Mouse (Mus musculus) limb, embryonic 12.5 days (tissue): ENCODE data around the gene Inpp5a. TPM values are rescaled to one million over a fixed set of nuclear protein-coding genes. Genes with fewer than 3 reads are reported as not detected.

Experiments used
- ATAC-seq: fragments of 200-750 bp; cut with Nextera tagmentation; 2 replicates; pipeline ENCODE4 v1.8.0; 2017; ENCODE audit warnings: low read depth, moderate TSS enrichment; ENCODE audit not compliant: insufficient number of reproducible peaks, insufficient read depth, low FRiP score, low TSS enrichment
- H3K27ac ChIP-seq: fragments of 300-500 bp; sonication (generic); 2 replicates; pipeline ENCODE4 v1.5.1; 2016; ENCODE audit warnings: mild to moderate bottlenecking, moderate library complexity
- H3K27me3 ChIP-seq: fragments of 300-500 bp; sonication (generic); 2 replicates; pipeline ENCODE4 v1.6.1; 2016; ENCODE audit warnings: mild to moderate bottlenecking, moderate library complexity
- H3K36me3 ChIP-seq: fragments of 300-500 bp; sonication (generic); 2 replicates; pipeline ENCODE4 v1.6.1; 2016; ENCODE audit warnings: mild to moderate bottlenecking, moderate library complexity
- H3K4me1 ChIP-seq: fragments of 300-500 bp; sonication (generic); replicated peaks from 2 replicates; pipeline ENCODE4 v1.6.1; 2016
- H3K4me2 ChIP-seq: fragments of 300-500 bp; sonication (generic); 2 replicates; pipeline ENCODE4 v1.6.1; 2016; ENCODE audit warnings: mild to moderate bottlenecking, moderate library complexity
- H3K4me3 ChIP-seq: fragments of 300-500 bp; sonication (generic); replicated peaks from 2 replicates; pipeline ENCODE4 v1.5.1; 2016; ENCODE audit warnings: mild to moderate bottlenecking
- H3K9ac ChIP-seq: fragments of 300-500 bp; sonication (generic); replicated peaks from 2 replicates; pipeline ENCODE4 v1.6.1; 2016; ENCODE audit warnings: mild to moderate bottlenecking, moderate library complexity
- H3K9me3 ChIP-seq: fragments of 300-500 bp; sonication (generic); 2 replicates; pipeline ENCODE4 v1.6.1; 2016; ENCODE audit warnings: mild to moderate bottlenecking, moderate library complexity
- WGBS: fragments of 180-500 bp; shearing (Covaris S2); methylation state at CpG from one replicate; pipeline ENCODE4 v1.1.7; 2016; 5-methylcytosine and 5-hydroxymethylcytosine counted together
- polyA plus RNA-seq: library from polyadenylated mRNA; unstranded; fragments of >200 nt; fragmentation: Nextera tagmentation; extraction: Ambion mirVana; gene quantifications from 2 replicates; pipeline ENCODE4 v1.2.1, GENCODE M21; 2016

The Inpp5a gene
- polyA plus RNA-seq, 1 experiment from 2014 or later, result 26.8 TPM

- H3K36me3 ChIP-seq, result peaks cover 4% of the 10 kb centered on the region; the same call in 1 of the 2 replicates
- no peak overlapping the region for H3K4me2 ChIP-seq
- ATAC-seq, result peak; percentile 80
- H3K27me3 ChIP-seq, result no peaks in the 10 kb centered on the region
- WGBS, result 37% methylated on average over 13 of the region's 13 CpGs
- peaks cover 33% of the 10 kb centered on the region for H3K4me1 ChIP-seq
- H3K27ac ChIP-seq, result peak overlapping the region; percentile 46
- no peak overlapping the region for H3K4me3 ChIP-seq
- no peaks in the 10 kb centered on the region for H3K9me3 ChIP-seq
- no peak overlapping the region for H3K9ac ChIP-seq
Observed at GRCm38 (mm10) chr7:139515959-139516660, 127.2 kb downstream of the Inpp5a start.

GRCm38 (mm10) chr7:139516661-139517016 is 127.7 kb downstream of the Inpp5a start:
- peak overlapping the region; percentile 46; the same call in 1 of the 2 replicates for H3K27ac ChIP-seq
- H3K27me3 ChIP-seq, result no peaks in the 10 kb centered on the region
- H3K4me1 ChIP-seq, result peaks cover 33% of the 10 kb centered on the region
- H3K36me3 ChIP-seq, result peaks cover 4% of the 10 kb centered on the region; the same call in 1 of the 2 replicates
- H3K4me3 ChIP-seq, result no peak overlapping the region
- H3K4me2 ChIP-seq, result no peak overlapping the region
- no peak for ATAC-seq
- H3K9ac ChIP-seq, result no peak overlapping the region
- 86% methylated on average over 5 of the region's 5 CpGs for WGBS
- H3K9me3 ChIP-seq, result no peaks in the 10 kb centered on the region

GRCm38 (mm10) chr7:139518352-139518751 is 129.4 kb downstream of the Inpp5a start:
- H3K27ac ChIP-seq, result no peak overlapping the region
- peaks cover 4% of the 10 kb centered on the region; the same call in 1 of the 2 replicates for H3K36me3 ChIP-seq
- no peak for ATAC-seq
- no peak overlapping the region for H3K9ac ChIP-seq
- 73% methylated on average over 3 of the region's 3 CpGs for WGBS
- no peak overlapping the region for H3K4me3 ChIP-seq
- peaks cover 33% of the 10 kb centered on the region for H3K4me1 ChIP-seq
- no peaks in the 10 kb centered on the region for H3K9me3 ChIP-seq
- H3K4me2 ChIP-seq, result no peak overlapping the region
- no peaks in the 10 kb centered on the region for H3K27me3 ChIP-seq

- Histone ChIP-seq H3K36me3 (peaks cover 37% of the 10 kb centered on the region), H3K27ac (no peak overlapping the region), H3K27me3 (no peaks in the 10 kb centered on the region), H3K9ac (no peak overlapping the region), H3K4me3 (no peak overlapping the region), H3K9me3 (no peaks in the 10 kb centered on the region), H3K4me1 (0 out of 2 replicates have a peak, but pooled peaks cover 4% of the 10 kb centered on the region), H3K4me2 (no peak overlapping the region)
- no peak for ATAC-seq
- WGBS, result 28% methylated on average over 15 of the region's 15 CpGs
Observed at GRCm38 (mm10) chr7:139528309-139529076, 139.6 kb downstream of the Inpp5a start.

- Histone ChIP-seq H3K4me3 (no peak overlapping the region), H3K27ac (no peak overlapping the region), H3K4me1 (0 out of 2 replicates have a peak, but pooled peaks cover 4% of the 10 kb centered on the region), H3K27me3 (no peaks in the 10 kb centered on the region), H3K9me3 (no peaks in the 10 kb centered on the region), H3K9ac (no peak overlapping the region), H3K4me2 (no peak overlapping the region), H3K36me3 (peaks cover 31% of the 10 kb centered on the region)
- no peak for ATAC-seq
Observed at GRCm38 (mm10) chr7:139529208-139529607, 140.3 kb downstream of the Inpp5a start.

GRCm38 (mm10) chr7:139530591-139531427 is 141.9 kb downstream of the Inpp5a start:
- Histone ChIP-seq H3K9me3 (no peaks in the 10 kb centered on the region), H3K4me1 (0 out of 2 replicates have a peak, but pooled peaks cover 4% of the 10 kb centered on the region), H3K27me3 (no peaks in the 10 kb centered on the region), H3K36me3 (peaks cover 24% of the 10 kb centered on the region), H3K9ac (no peak overlapping the region), H3K27ac (no peak overlapping the region), H3K4me2 (no peak overlapping the region), H3K4me3 (no peak overlapping the region)
- no peak for ATAC-seq
- WGBS, result 40% methylated on average over 16 of the region's 16 CpGs

- no peak overlapping the region for H3K4me3 ChIP-seq
- WGBS, result 78% methylated on average over 4 of the region's 4 CpGs
- no peak overlapping the region for H3K9ac ChIP-seq
- no peaks in the 10 kb centered on the region for H3K9me3 ChIP-seq
- 0 out of 2 replicates have a peak, but pooled peaks cover 4% of the 10 kb centered on the region for H3K4me1 ChIP-seq
- no peak for ATAC-seq
- H3K36me3 ChIP-seq, result peaks cover 18% of the 10 kb centered on the region
- no peak overlapping the region for H3K27ac ChIP-seq
- no peak overlapping the region for H3K4me2 ChIP-seq
- H3K27me3 ChIP-seq, result no peaks in the 10 kb centered on the region
Observed at GRCm38 (mm10) chr7:139531428-139531801, 142.5 kb downstream of the Inpp5a start.

- Histone ChIP-seq H3K4me1 (no peaks in the 10 kb centered on the region), H3K27me3 (no peaks in the 10 kb centered on the region), H3K27ac (no peak overlapping the region), H3K9ac (no peak overlapping the region), H3K4me3 (no peak overlapping the region), H3K36me3 (peaks cover 4% of the 10 kb centered on the region; the same call in 1 of the 2 replicates), H3K9me3 (no peaks in the 10 kb centered on the region), H3K4me2 (no peak overlapping the region)
- 66% methylated on average over 5 of the region's 5 CpGs for WGBS
- ATAC-seq, result no peak
Observed at GRCm38 (mm10) chr7:139536331-139536730, 147.4 kb downstream of the Inpp5a start.

GRCm38 (mm10) chr7:139536831-139537230 is 147.9 kb downstream of the Inpp5a start:
- 96% methylated on average over 2 of the region's 2 CpGs for WGBS
- H3K27me3 ChIP-seq, result no peaks in the 10 kb centered on the region

GRCm38 (mm10) chr7:139537831-139538230 is 148.9 kb downstream of the Inpp5a start:
- Histone ChIP-seq H3K4me3 (no peak overlapping the region), H3K9me3 (no peaks in the 10 kb centered on the region), H3K4me1 (no peaks in the 10 kb centered on the region), H3K27ac (no peak overlapping the region), H3K36me3 (peaks cover 9% of the 10 kb centered on the region; the same call in 1 of the 2 replicates), H3K4me2 (no peak overlapping the region), H3K9ac (no peak overlapping the region), H3K27me3 (no peaks in the 10 kb centered on the region)
- 92% methylated on average over 9 of the region's 9 CpGs for WGBS
- ATAC-seq, result no peak

More at GRCm38 (mm10) chr7:139536831-139537230, 147.9 kb downstream of the Inpp5a start:
- Histone ChIP-seq H3K27ac (no peak overlapping the region), H3K36me3 (peaks cover 7% of the 10 kb centered on the region; the same call in 1 of the 2 replicates), H3K9me3 (no peaks in the 10 kb centered on the region), H3K4me3 (no peak overlapping the region), H3K9ac (no peak overlapping the region), H3K4me1 (no peaks in the 10 kb centered on the region), H3K4me2 (no peak overlapping the region)
- ATAC-seq, result no peak

GRCm38 (mm10) chr7:139538541-139538940 is 149.6 kb downstream of the Inpp5a start:
- no peak overlapping the region for H3K9ac ChIP-seq
- 80% methylated on average over 2 of the region's 2 CpGs for WGBS

More at GRCm38 (mm10) chr7:139538541-139538940, 149.6 kb downstream of the Inpp5a start:
- peaks cover 14% of the 10 kb centered on the region; the same call in 1 of the 2 replicates for H3K36me3 ChIP-seq
- H3K9me3 ChIP-seq, result no peaks in the 10 kb centered on the region
- H3K4me2 ChIP-seq, result no peak overlapping the region
- H3K4me1 ChIP-seq, result no peaks in the 10 kb centered on the region
- H3K27ac ChIP-seq, result no peak overlapping the region
- H3K27me3 ChIP-seq, result no peaks in the 10 kb centered on the region
- no peak for ATAC-seq
- H3K4me3 ChIP-seq, result no peak overlapping the region
